Mouse (Mus musculus) thymus, postnatal 0 days (tissue): ENCODE data around the gene Elmsan1. TPM values are rescaled to one million over a fixed set of nuclear protein-coding genes. Genes with fewer than 3 reads are reported as not detected.
A peak's percentile ranks its signal among the peaks of the same experiment; 100 is the strongest.

ENCODE experiments used
- DNase-seq: peaks from one replicate; pipeline ENCODE4 v3.0.0-alpha.2; 2015; ENCODE audit warnings: low spot score
- polyA plus RNA-seq: library from polyadenylated mRNA; unstranded; fragments of >200 nt; fragmentation: Nextera tagmentation; extraction: Ambion mirVana; gene quantifications from 2 replicates; pipeline ENCODE4 v1.2.1, GENCODE M21; 2015

Elmsan1 gene
- polyA plus RNA-seq, 1 experiment from 2014 or later = 5.1 TPM

GRCm38 (mm10) chr12:84193642-84194399 lies 24.9 kb downstream of the Elmsan1 start:
- DNase-seq = peak; percentile 92

- DNase-seq = peak; percentile 58
Measured at GRCm38 (mm10) chr12:84192741-84193641, 25.7 kb downstream of the Elmsan1 start.

GRCm38 (mm10) chr12:84192280-84192679 lies 26.4 kb downstream of the Elmsan1 start:
- no peak for DNase-seq

- DNase-seq = no peak
Measured at GRCm38 (mm10) chr12:84191770-84192169, 26.9 kb downstream of the Elmsan1 start.

- DNase-seq = no peak
Measured at GRCm38 (mm10) chr12:84191190-84191589, 27.5 kb downstream of the Elmsan1 start.

GRCm38 (mm10) chr12:84190151-84190820 lies 28.4 kb downstream of the Elmsan1 start:
- no peak for DNase-seq

- no peak for DNase-seq
Measured at GRCm38 (mm10) chr12:84188881-84189444, 29.7 kb downstream of the Elmsan1 start.

GRCm38 (mm10) chr12:84187752-84188601 lies 30.7 kb downstream of the Elmsan1 start:
- DNase-seq = no peak

- no peak for DNase-seq
Measured at GRCm38 (mm10) chr12:84186950-84187349, 31.7 kb downstream of the Elmsan1 start.

GRCm38 (mm10) chr12:84186536-84186935 lies 32.1 kb downstream of the Elmsan1 start:
- no peak for DNase-seq

GRCm38 (mm10) chr12:84185547-84185946 lies 33.1 kb downstream of the Elmsan1 start:
- no peak for DNase-seq

GRCm38 (mm10) chr12:84184979-84185378 lies 33.7 kb downstream of the Elmsan1 start:
- no peak for DNase-seq

- DNase-seq = no peak
Measured at GRCm38 (mm10) chr12:84181999-84182398, 36.7 kb downstream of the Elmsan1 start.

- DNase-seq = no peak
Measured at GRCm38 (mm10) chr12:84180701-84181435, 37.8 kb downstream of the Elmsan1 start.

- no peak for DNase-seq
Measured at GRCm38 (mm10) chr12:84180090-84180489, 38.6 kb downstream of the Elmsan1 start.

GRCm38 (mm10) chr12:84178652-84179445 lies 39.8 kb downstream of the Elmsan1 start:
- no peak for DNase-seq

GRCm38 (mm10) chr12:84178052-84178451 lies 40.6 kb downstream of the Elmsan1 start:
- no peak for DNase-seq

- peak; percentile 76 for DNase-seq
Measured at GRCm38 (mm10) chr12:84176886-84177765, 41.6 kb downstream of the Elmsan1 start.
